In the genomic region with DNA sequence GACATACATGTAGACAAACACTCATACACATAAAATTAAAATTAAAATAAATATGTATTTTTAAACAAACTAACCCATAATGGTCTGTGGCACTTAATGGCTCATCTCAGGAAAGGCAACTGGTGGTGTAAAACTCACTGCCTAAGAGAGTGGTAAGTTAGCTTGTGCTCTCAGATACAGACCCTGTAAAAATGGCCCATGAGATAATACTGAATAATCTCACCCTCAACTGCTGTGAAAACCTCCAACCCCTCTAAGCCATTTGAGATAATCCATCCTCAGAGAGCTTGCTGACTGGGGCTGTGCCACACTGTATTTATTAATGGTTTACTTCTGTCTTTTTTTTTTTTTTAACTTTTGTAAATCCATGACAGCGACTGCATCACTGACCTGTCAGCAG, we compare ENCODE assay signal across 31 mouse cellular contexts. TPM values are rescaled to one million over a fixed set of nuclear protein-coding genes. Genes with fewer than 3 reads are reported as not detected.
"Had no signal": no experiment of that assay in that cellular context is flagged by ENCODE, and none has a peak within 500 bp of the region (broad histone marks: within the 10 kb centered on the region; RNA-seq: fewer than 3 reads in every experiment).

No protein-coding gene starts in this region.

- H3K27me3 ChIP-seq: limb, embryonic 12.5 days; limb, embryonic 13.5 days; limb, embryonic 15.5 days; lung, embryonic 15.5 days had no signal

- H3K36me3 ChIP-seq: limb, embryonic 10.5 days; limb, embryonic 15.5 days; liver, embryonic 12.5 days; liver, embryonic 13.5 days; liver, embryonic 15.5 days; lung, embryonic 15.5 days; midbrain, embryonic 10.5 days; midbrain, embryonic 12.5 days; midbrain, embryonic 13.5 days had no signal

- ATAC-seq: liver, embryonic 12.5 days; liver, postnatal 0 days; lung, postnatal 0 days; midbrain, embryonic 13.5 days; midbrain, embryonic 16.5 days had no signal

- H3K9me3 ChIP-seq: limb, embryonic 10.5 days; limb, embryonic 12.5 days; limb, embryonic 13.5 days; limb, embryonic 15.5 days; liver, embryonic 12.5 days; liver, embryonic 13.5 days; liver, embryonic 15.5 days; lung, embryonic 15.5 days; midbrain, embryonic 10.5 days; midbrain, embryonic 12.5 days; midbrain, embryonic 13.5 days had no signal

- DNase-seq: left cerebral cortex, postnatal 4 days; liver; liver, embryonic 13.5 days; liver, postnatal 0 days; lung, adult 18-20 months; lung, adult 2 months; lung, embryonic 14.5 days; lung, postnatal 10 days; lung, postnatal 14 days; lung, postnatal 36 days; lung, postnatal 4 days; midbrain, embryonic 14.5 days had no signal

- H3K27ac ChIP-seq: left cerebral cortex, adult 2 months; limb, embryonic 10.5 days; limb, embryonic 12.5 days; limb, embryonic 13.5 days; limb, embryonic 15.5 days; liver, embryonic 12.5 days; liver, embryonic 13.5 days; liver, embryonic 14.5 days; liver, embryonic 15.5 days; lung, embryonic 15.5 days; macrophage; midbrain, embryonic 10.5 days; midbrain, embryonic 12.5 days; midbrain, embryonic 13.5 days had no signal

- H3K4me3 ChIP-seq: left cerebral cortex, adult 2 months; limb, embryonic 10.5 days; limb, embryonic 12.5 days; limb, embryonic 13.5 days; limb, embryonic 15.5 days; liver, embryonic 12.5 days; liver, embryonic 13.5 days; liver, embryonic 15.5 days; lung, embryonic 15.5 days; megakaryocyte, embryonic 14.5 days; midbrain, embryonic 10.5 days; midbrain, embryonic 12.5 days; midbrain, embryonic 13.5 days; myocyte had no signal

- H3K4me2 ChIP-seq: limb, embryonic 12.5 days; limb, embryonic 13.5 days; limb, embryonic 15.5 days; liver, embryonic 11.5 days; liver, embryonic 12.5 days; liver, embryonic 13.5 days; liver, embryonic 15.5 days; lung, embryonic 14.5 days; lung, embryonic 15.5 days; midbrain, embryonic 12.5 days; midbrain, embryonic 13.5 days had no signal

- H3K9ac ChIP-seq: limb, embryonic 12.5 days; limb, embryonic 13.5 days; limb, embryonic 15.5 days; liver, embryonic 12.5 days; liver, embryonic 13.5 days; liver, embryonic 14.5 days; liver, embryonic 15.5 days; liver, postnatal 0 days; lung, embryonic 14.5 days; lung, embryonic 15.5 days; midbrain, embryonic 12.5 days; midbrain, embryonic 13.5 days had no signal

RNA-seq across cellular contexts. Expression of gene Zfp248, which starts 26.8 kb away (rescaled TPM):
- total RNA-seq: monocyte, adult 5-6 weeks had no signal
